Mouse (Mus musculus) frontal cortex, postnatal 36 days (tissue): ENCODE measurements around the gene Sppl3.

Experiments
- DNase-seq, 2 experiments: peaks; one replicate each; pipeline ENCODE4 v3.0.0; 2022; ENCODE audit warnings: low spot score in 2 of 2

Sppl3 gene

GRCm38 (mm10) chr5:115037099-115037498 is 26.2 kb downstream of the Sppl3 start:
- no peak for DNase-seq

GRCm38 (mm10) chr5:115040756-115041155 is 29.8 kb downstream of the Sppl3 start:
- DNase-seq: peak in 1 of 2 experiments; percentile 18

- no peak for DNase-seq
Measured at GRCm38 (mm10) chr5:115043626-115044025, 32.7 kb downstream of the Sppl3 start.

- no peak for DNase-seq
Measured at GRCm38 (mm10) chr5:115045146-115045677, 34.3 kb downstream of the Sppl3 start.

- DNase-seq: no peak
Measured at GRCm38 (mm10) chr5:115049692-115050091, 38.8 kb downstream of the Sppl3 start.

GRCm38 (mm10) chr5:115050776-115051175 is 39.8 kb downstream of the Sppl3 start:
- no peak for DNase-seq

GRCm38 (mm10) chr5:115052546-115052945 is 41.6 kb downstream of the Sppl3 start:
- no peak for DNase-seq

- no peak for DNase-seq
Measured at GRCm38 (mm10) chr5:115053791-115054396, 43.0 kb downstream of the Sppl3 start.

- no peak for DNase-seq
Measured at GRCm38 (mm10) chr5:115055418-115055817, 44.5 kb downstream of the Sppl3 start.

- DNase-seq: no peak
Measured at GRCm38 (mm10) chr5:115057153-115057552, 46.2 kb downstream of the Sppl3 start.

- no peak for DNase-seq
Measured at GRCm38 (mm10) chr5:115058584-115059297, 47.8 kb downstream of the Sppl3 start.

- no peak for DNase-seq
Measured at GRCm38 (mm10) chr5:115060067-115060695, 49.2 kb downstream of the Sppl3 start.

- DNase-seq: no peak
Measured at GRCm38 (mm10) chr5:115060977-115061376, 50.0 kb downstream of the Sppl3 start.

GRCm38 (mm10) chr5:115062566-115062965 is 51.6 kb downstream of the Sppl3 start:
- DNase-seq: no peak

GRCm38 (mm10) chr5:115063391-115063790 is 52.5 kb downstream of the Sppl3 start:
- DNase-seq: no peak

- DNase-seq: no peak
Measured at GRCm38 (mm10) chr5:115066245-115066644, 55.3 kb downstream of the Sppl3 start.

- DNase-seq: no peak
Measured at GRCm38 (mm10) chr5:115068671-115069421, 57.9 kb downstream of the Sppl3 start.

GRCm38 (mm10) chr5:115069611-115070010 is 58.7 kb downstream of the Sppl3 start:
- DNase-seq: no peak

GRCm38 (mm10) chr5:115070457-115070856 is 59.5 kb downstream of the Sppl3 start:
- no peak for DNase-seq

- no peak for DNase-seq
Measured at GRCm38 (mm10) chr5:115071096-115071901, 60.4 kb downstream of the Sppl3 start.

- peak; percentile 62 to 69 for DNase-seq
Measured at GRCm38 (mm10) chr5:115072143-115072542, 61.2 kb downstream of the Sppl3 start.
